ENCODE assay signal across 23 mouse cellular contexts in genomic region chr10:7863411-7863810, GRCm38 (mm10).
"Had no signal": no experiment of that assay in that cellular context is flagged by ENCODE, and none has a peak within 500 bp of the region (broad histone marks: within the 10 kb centered on the region; RNA-seq: fewer than 3 reads in every experiment).

No protein-coding gene starts in this region.

- H3K27ac ChIP-seq: heart, embryonic 13.5 days; heart, embryonic 15.5 days; hindbrain, embryonic 12.5 days; hindbrain, embryonic 15.5 days; hindbrain, postnatal 0 days; intestine, embryonic 15.5 days; layer of hippocampus, adult 2 months; left cerebral cortex, adult 2 months; limb, embryonic 12.5 days; liver, embryonic 12.5 days; liver, embryonic 14.5 days had no signal

- H3K4me3 ChIP-seq: heart, embryonic 13.5 days; heart, embryonic 15.5 days; hindbrain, embryonic 12.5 days; hindbrain, embryonic 15.5 days; intestine, embryonic 15.5 days; layer of hippocampus, adult 2 months; left cerebral cortex, adult 2 months; limb, embryonic 12.5 days; liver, embryonic 12.5 days had no signal

- H3K4me1 ChIP-seq: liver, embryonic 12.5 days had no signal

- DNase-seq: forebrain, postnatal 0 days; gastrocnemius, postnatal 14 days; gastrocnemius, postnatal 36 days; heart, adult 18-20 months; heart, postnatal 36 days; kidney, adult 11 months; kidney, adult 9 months; kidney, postnatal 10 days; kidney, postnatal 25 days; kidney, postnatal 4 days; liver had no signal

- H3K9me3 ChIP-seq: heart, embryonic 15.5 days; hindbrain, embryonic 12.5 days; hindbrain, embryonic 15.5 days; intestine, embryonic 15.5 days; limb, embryonic 12.5 days; liver, embryonic 12.5 days had no signal

- H3K36me3 ChIP-seq: heart, embryonic 13.5 days; heart, embryonic 15.5 days; hindbrain, embryonic 12.5 days; hindbrain, embryonic 15.5 days; intestine, embryonic 15.5 days; limb, embryonic 12.5 days; liver, embryonic 12.5 days had no signal

- H3K4me2 ChIP-seq: heart, embryonic 11.5 days; heart, embryonic 13.5 days; heart, embryonic 15.5 days; hindbrain, embryonic 12.5 days; hindbrain, embryonic 15.5 days; intestine, embryonic 15.5 days; limb, embryonic 12.5 days; liver, embryonic 12.5 days had no signal

- H3K9ac ChIP-seq: forebrain, postnatal 0 days; heart, embryonic 13.5 days; heart, embryonic 15.5 days; hindbrain, embryonic 12.5 days; hindbrain, embryonic 15.5 days; intestine, embryonic 15.5 days; limb, embryonic 12.5 days; liver, embryonic 12.5 days; liver, embryonic 14.5 days had no signal

- ATAC-seq: forebrain, postnatal 0 days; hindbrain, postnatal 0 days; intestine, embryonic 15.5 days; liver, embryonic 12.5 days had no signal
